Mouse (Mus musculus): Measurements from ENCODE around the gene Gm14525. TPM values are rescaled to one million over a fixed set of nuclear protein-coding genes. Genes with fewer than 3 reads are reported as not detected.
"Not testable (repeated sequence)": the region's sequence is repeated elsewhere in the genome, so short reads cannot be mapped to it uniquely, and the experiment has no call there.

The Gm14525 gene
- polyA plus RNA-seq (2014; fragmentation: Nextera tagmentation; extraction: Ambion mirVana): not detected in 2 replicates

- H3K4me3 ChIP-seq (ENCODE audit: low read depth, low read length); H3K4me2 ChIP-seq (ENCODE audit: low read depth, low read length); H3K27ac ChIP-seq (replicated peaks; ENCODE audit: low read depth, low read length); H3K4me1 ChIP-seq (ENCODE audit: control insufficient read depth, insufficient read depth, low read length); ATAC-seq (replicated peaks; ENCODE audit: insufficient number of reproducible peaks, low FRiP score, low TSS enrichment, low read depth); H3K9ac ChIP-seq (replicated peaks; ENCODE audit: low read length); H3K36me3 ChIP-seq (replicated peaks; ENCODE audit: control insufficient read depth, insufficient read depth, low read depth, low read length); H3K27me3 ChIP-seq (ENCODE audit: control insufficient read depth, insufficient read depth, low read length); H3K9me3 ChIP-seq (replicated peaks; ENCODE audit: control insufficient read depth, low read length); DNase-seq (ENCODE audit: low spot score): not testable (repeated sequence)
- WGBS: 75% methylated on average over 2 of the region's 5 CpGs
Measured at GRCm38 (mm10) chrX:26702538-26702937, at the start of gene Gm14525. TSS of gene Gm14525 (minus strand) at chrX:26702638.

Other genes starting within 250 kb of the Gm14525 start
- not detected in 2 replicates for gene Slx, start 157.1 kb downstream of the Gm14525 start, polyA plus RNA-seq (2014; fragmentation: Nextera tagmentation; extraction: Ambion mirVana)
- gene Gm6121, start 233.1 kb upstream of the Gm14525 start, polyA plus RNA-seq (2014; fragmentation: Nextera tagmentation; extraction: Ambion mirVana): not detected in 2 replicates

All from embryonic facial prominence, embryonic 11.5 days (tissue).